Mouse (Mus musculus): Measurements from ENCODE around the gene Mrpl10. TPM values are rescaled to one million over a fixed set of nuclear protein-coding genes. Genes with fewer than 3 reads are reported as not detected.

Gene Mrpl10
- polyA plus RNA-seq (2012) = 36.3 and 38.0 TPM in 2 replicates

DNA sequence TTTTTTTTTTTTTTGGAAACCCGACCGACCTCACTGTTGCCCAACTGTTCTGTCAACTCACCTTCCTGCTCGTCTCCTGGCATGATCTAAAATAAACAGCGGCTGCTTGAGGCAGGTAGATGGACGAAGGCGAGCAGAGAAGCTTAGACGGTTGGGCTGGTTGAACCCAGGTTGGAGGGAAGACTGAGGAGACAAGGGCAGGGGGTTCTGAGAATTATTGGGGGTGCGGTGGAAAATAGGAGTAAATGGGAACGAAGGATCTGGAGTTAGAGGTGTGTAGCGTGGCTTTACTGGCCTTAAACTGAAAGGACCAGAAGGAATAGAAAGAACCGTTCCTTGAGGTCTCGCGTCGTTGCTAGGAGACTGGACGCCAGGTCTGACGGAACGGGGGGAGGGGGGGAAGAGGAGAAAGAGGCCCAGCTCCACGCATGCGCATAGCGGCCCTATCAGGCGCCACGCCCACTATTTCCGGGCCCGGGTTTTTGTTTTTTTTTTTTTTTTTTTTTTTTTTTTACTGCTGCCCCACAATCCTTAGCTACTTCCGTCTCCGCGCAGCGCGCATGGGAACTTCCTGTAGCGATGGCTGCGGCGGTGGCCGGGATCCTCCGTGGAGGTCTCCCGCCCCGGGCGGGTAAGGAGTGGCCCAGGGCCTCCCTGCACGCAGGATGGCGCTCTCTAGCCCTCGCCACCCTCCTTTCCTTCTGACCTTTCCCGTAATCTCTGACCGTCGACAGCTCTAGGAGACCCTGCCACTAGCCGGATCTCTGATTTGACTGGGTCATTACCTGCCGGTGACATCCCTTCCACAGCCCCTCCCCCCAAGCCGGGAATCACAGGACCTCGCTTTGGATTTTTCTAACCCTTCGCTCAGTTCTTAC is at the start of gene Mrpl10, which contains the start of gene Lrrc46:
Mrpl10 (plus strand) TSS at position 539 of the 878 bp plus-strand sequence.
Lrrc46 (minus strand) TSS at position 386 of the 878 bp plus-strand sequence.

GRCm38 (mm10) chr11:97013121-97013670 is 28.2 kb upstream of the Mrpl10 start, which contains the start of gene Sp6:
TSS of gene Sp6 (plus strand) at chr11:97013394.

DNA sequence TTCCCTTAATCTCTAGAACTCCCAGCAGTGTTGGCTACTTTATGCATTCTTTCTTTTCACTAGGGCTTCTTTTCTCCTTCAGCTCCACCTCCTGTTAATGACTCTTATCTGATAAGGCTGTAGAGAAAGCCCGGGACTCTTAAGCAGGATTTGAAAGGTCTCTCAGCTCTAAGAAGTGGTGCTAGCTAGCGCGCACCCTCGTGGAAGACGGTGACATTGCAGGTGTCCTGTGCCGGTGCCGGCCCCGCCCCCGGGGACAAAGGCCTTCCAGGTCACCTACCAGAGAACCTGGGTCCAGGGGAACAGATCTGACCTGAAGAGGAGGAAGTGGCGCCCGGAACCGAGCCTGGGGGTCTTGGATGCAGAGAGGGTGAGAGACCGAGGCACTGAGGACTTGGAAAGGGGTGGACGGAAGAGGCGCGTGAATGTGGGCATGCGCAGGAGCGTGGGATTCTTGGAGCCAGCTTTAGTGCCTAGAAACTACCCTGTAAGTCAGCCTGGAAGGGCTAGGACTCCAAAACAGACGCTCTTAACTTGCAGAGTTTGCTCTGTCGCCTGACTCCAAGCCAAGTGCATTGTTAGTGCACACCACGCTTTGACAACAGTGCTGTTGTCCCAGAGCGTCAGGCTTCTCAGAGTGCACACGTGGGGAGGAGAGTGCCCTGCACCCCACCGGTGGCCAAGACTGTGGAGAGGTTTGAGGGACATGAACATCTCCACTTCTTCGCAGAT is 11.5 kb upstream of the Mrpl10 start, which contains the start of gene Scrn2:
Scrn2 (plus strand) TSS at position 253 of the 732 bp plus-strand sequence.

GRCm38 (mm10) chr11:97050216-97050943 is 9.0 kb downstream of the Mrpl10 start, which contains the start of gene Osbpl7:
TSS of gene Osbpl7 (plus strand) at chr11:97050628.

Other genes starting within 250 kb of the Mrpl10 start
- 47.8 and 52.1 TPM in 2 replicates for gene Nfe2l1, start 211.6 kb upstream of the Mrpl10 start, polyA plus RNA-seq (2012)
- 4.2 and 5.6 TPM in 2 replicates for gene Copz2, start 191.7 kb upstream of the Mrpl10 start, polyA plus RNA-seq (2012)
- gene Cdk5rap3, start 125.1 kb upstream of the Mrpl10 start, polyA plus RNA-seq (2012) = 70.4 and 75.0 TPM in 2 replicates
- not detected in 2 replicates for gene Prr15l, start 113.5 kb upstream of the Mrpl10 start, polyA plus RNA-seq (2012)
- gene Pnpo, start 97.6 kb upstream of the Mrpl10 start, polyA plus RNA-seq (2012) = 18.1 and 21.9 TPM in 2 replicates
- gene Sp2, start 58.6 kb upstream of the Mrpl10 start, polyA plus RNA-seq (2012) = 60.4 and 68.0 TPM in 2 replicates
- 0.17 and 0.29 TPM in 2 replicates for gene Sp6, start 28.2 kb upstream of the Mrpl10 start, polyA plus RNA-seq (2012)
- gene Scrn2, start 11.6 kb upstream of the Mrpl10 start, polyA plus RNA-seq (2012) = 33.6 and 35.9 TPM in 2 replicates
- 0.11 and 0.15 TPM in 2 replicates for gene Lrrc46, start 153 bp upstream of the Mrpl10 start, polyA plus RNA-seq (2012)
- 30.5 and 34.3 TPM in 2 replicates for gene Osbpl7, start 9.1 kb downstream of the Mrpl10 start, polyA plus RNA-seq (2012)
- 1.9 and 2.0 TPM in 2 replicates for gene Tbx21, start 73.8 kb downstream of the Mrpl10 start, polyA plus RNA-seq (2012)
- gene Tbkbp1, start 109.9 kb downstream of the Mrpl10 start, polyA plus RNA-seq (2012) = 29.6 and 37.5 TPM in 2 replicates
- 36.5 and 38.9 TPM in 2 replicates for gene Kpnb1, start 146.3 kb downstream of the Mrpl10 start, polyA plus RNA-seq (2012)
- gene Npepps, start 239.1 kb downstream of the Mrpl10 start, polyA plus RNA-seq (2012) = 19.8 and 23.4 TPM in 2 replicates

All from megakaryocyte-erythroid progenitor cell, adult 5 weeks (primary cell).